Mouse (Mus musculus) neural tube, embryonic 10.5 days (tissue): ENCODE measurements around the gene Rpf1.

Experiments used
- DNase-seq: peaks from one replicate; pipeline ENCODE4 v3.0.0-alpha.2; 2017; ENCODE audit warnings: low spot score; ENCODE audit errors: extremely low spot score

Gene Rpf1

GRCm38 (mm10) chr3:146520798-146521651, at the start of gene Rpf1:
Rpf1 (minus strand) TSS chr3:146521429.
- DNase-seq, result peak; percentile 88

- DNase-seq, result no peak
These were observed 49.7 kb upstream of the Rpf1 start for GRCm38 (mm10) chr3:146570939-146571338.

- DNase-seq, result no peak
These were observed 49.0 kb upstream of the Rpf1 start, which contains the start of gene Uox for GRCm38 (mm10) chr3:146570148-146570782. Uox (plus strand) TSS chr3:146570426.

GRCm38 (mm10) chr3:146569594-146569993, 48.4 kb upstream of the Rpf1 start:
- DNase-seq, result no peak

- DNase-seq, result no peak
These were observed 46.8 kb upstream of the Rpf1 start for GRCm38 (mm10) chr3:146567884-146568530.

GRCm38 (mm10) chr3:146567366-146567765, 46.1 kb upstream of the Rpf1 start:
- no peak for DNase-seq

- no peak for DNase-seq
These were observed 43.8 kb upstream of the Rpf1 start for GRCm38 (mm10) chr3:146565065-146565411.

GRCm38 (mm10) chr3:146564268-146565064, 43.2 kb upstream of the Rpf1 start:
- DNase-seq, result peak; percentile 80

- no peak for DNase-seq
These were observed 41.7 kb upstream of the Rpf1 start for GRCm38 (mm10) chr3:146562936-146563335.

GRCm38 (mm10) chr3:146557507-146557906, 36.3 kb upstream of the Rpf1 start:
- no peak for DNase-seq

GRCm38 (mm10) chr3:146556567-146556966, 35.3 kb upstream of the Rpf1 start:
- no peak for DNase-seq

GRCm38 (mm10) chr3:146554816-146555215, 33.6 kb upstream of the Rpf1 start:
- DNase-seq, result no peak

- no peak for DNase-seq
These were observed 22.4 kb upstream of the Rpf1 start for GRCm38 (mm10) chr3:146543632-146544031.

- no peak for DNase-seq
These were observed 19.5 kb upstream of the Rpf1 start for GRCm38 (mm10) chr3:146540521-146541273.

- no peak for DNase-seq
These were observed 13.8 kb upstream of the Rpf1 start for GRCm38 (mm10) chr3:146534986-146535385.

GRCm38 (mm10) chr3:146528335-146528734, 7.1 kb upstream of the Rpf1 start:
- no peak for DNase-seq

GRCm38 (mm10) chr3:146521652-146522020, 407 bp upstream of the Rpf1 start:
- no peak for DNase-seq

GRCm38 (mm10) chr3:146520226-146520797, 917 bp downstream of the Rpf1 start:
- no peak for DNase-seq

GRCm38 (mm10) chr3:146506711-146507110, 14.5 kb downstream of the Rpf1 start:
- DNase-seq, result no peak

GRCm38 (mm10) chr3:146501601-146502123, 19.6 kb downstream of the Rpf1 start:
- no peak for DNase-seq
